ENCODE assay signal across 11 mouse cellular contexts in genomic region chr17:52602781-52603170, GRCm38 (mm10). TPM values are rescaled to one million over a fixed set of nuclear protein-coding genes. Genes with fewer than 3 reads are reported as not detected.
DNase-seq lines count a peak whose midpoint lies in the region; ATAC-seq and TF ChIP-seq lines count a peak whose summit lies in the region.
"Had no signal": no experiment of that assay in that cellular context is flagged by ENCODE, and none has a peak within 500 bp of the region (broad histone marks: within the 10 kb centered on the region; RNA-seq: fewer than 3 reads in every experiment).

No protein-coding gene starts in this region.

- WGBS in kidney, embryonic 14.5 days: under 1% methylated on average over 14 of the region's 14 CpGs
- WGBS in embryonic facial prominence, embryonic 14.5 days: 2% methylated on average over 14 of the region's 14 CpGs
- WGBS in hindbrain, postnatal 0 days: under 1% methylated on average over 14 of the region's 14 CpGs
- 2% methylated on average over 14 of the region's 14 CpGs for whole genome bisulfite sequencing in neural tube, embryonic 14.5 days

- no peak for ATAC-seq in kidney, embryonic 14.5 days (ENCODE audit: low FRiP score, low TSS enrichment)
- no peak for ATAC-seq in embryonic facial prominence, embryonic 14.5 days (ENCODE audit: low read depth)
- no peak for ATAC-seq in hindbrain, postnatal 0 days
- ATAC-seq in neural tube, embryonic 14.5 days (ENCODE audit: low read depth): no peak
- ATAC-seq in erythroblast, adult 5-6 weeks (replicated peaks; ENCODE audit: low FRiP score, poor library complexity, severe bottlenecking): no peak

- no peak for TF ChIP-seq CTCF in hindbrain, postnatal 0 days (IDR thresholded peaks at IDR 0.05; ENCODE audit: low read depth)

- H3K4me3 ChIP-seq in kidney, embryonic 14.5 days (ENCODE audit: low read length): peak overlapping the region; percentile 44
- H3K4me3 ChIP-seq in embryonic facial prominence, embryonic 14.5 days (ENCODE audit: low read depth, low read length): peak overlapping the region; percentile 39; the same call in 1 of the 2 replicates
- peak overlapping the region; percentile 69 for H3K4me3 ChIP-seq in hindbrain, postnatal 0 days (ENCODE audit: low read length)
- H3K4me3 ChIP-seq in neural tube, embryonic 14.5 days (ENCODE audit: low read depth, low read length): peak overlapping the region; percentile 66

- DNase-seq in kidney, postnatal 36 days: no peak
- DNase-seq in embryonic facial prominence, embryonic 14.5 days (ENCODE audit: low spot score): no peak
- DNase-seq in hindbrain, postnatal 0 days (ENCODE audit: low spot score): no peak
- no peak for DNase-seq in right cerebral cortex, postnatal 4 days
- no peak for DNase-seq in testis, postnatal 10 days (ENCODE audit: low spot score)
- DNase-seq: adrenal gland, postnatal 25 days had no signal

- no peaks in the 10 kb centered on the region for H3K9me3 ChIP-seq in kidney, embryonic 14.5 days (ENCODE audit: control insufficient read depth, low read length)
- no peaks in the 10 kb centered on the region for H3K9me3 ChIP-seq in embryonic facial prominence, embryonic 14.5 days (ENCODE audit: control insufficient read depth, low read length)
- no peaks in the 10 kb centered on the region for H3K9me3 ChIP-seq in hindbrain, postnatal 0 days (ENCODE audit: low read length)
- no peaks in the 10 kb centered on the region for H3K9me3 ChIP-seq in neural tube, embryonic 14.5 days (ENCODE audit: control insufficient read depth, low read length)

- H3K4me1 ChIP-seq in kidney, embryonic 14.5 days (ENCODE audit: control insufficient read depth, insufficient read depth, low read length): no peaks in the 10 kb centered on the region
- 0 out of 2 replicates have a peak, but pooled peaks cover 3% of the 10 kb centered on the region for H3K4me1 ChIP-seq in embryonic facial prominence, embryonic 14.5 days (ENCODE audit: control insufficient read depth, insufficient read depth, low read length)
- H3K4me1 ChIP-seq in hindbrain, postnatal 0 days (ENCODE audit: insufficient read depth, low read length): no peaks in the 10 kb centered on the region; the same call in 1 of the 2 replicates
- H3K4me1 ChIP-seq in neural tube, embryonic 14.5 days (ENCODE audit: control insufficient read depth, insufficient read depth, low read length): no peaks in the 10 kb centered on the region

- H3K9ac ChIP-seq in kidney, embryonic 14.5 days (ENCODE audit: low read depth, low read length): no peak overlapping the region
- peak overlapping the region; percentile 45; the same call in 1 of the 2 replicates for H3K9ac ChIP-seq in embryonic facial prominence, embryonic 14.5 days (ENCODE audit: low read depth, low read length)
- H3K9ac ChIP-seq in hindbrain, postnatal 0 days (replicated peaks; ENCODE audit: low read length): peak overlapping the region; percentile 76
- H3K9ac ChIP-seq in neural tube, embryonic 14.5 days (replicated peaks; ENCODE audit: low read depth, low read length): peak overlapping the region; percentile 95

- H3K36me3 ChIP-seq in kidney, embryonic 14.5 days (ENCODE audit: control insufficient read depth, insufficient read depth, low read length): no peaks in the 10 kb centered on the region
- no peaks in the 10 kb centered on the region for H3K36me3 ChIP-seq in embryonic facial prominence, embryonic 14.5 days (ENCODE audit: control insufficient read depth, insufficient read depth, low read length)
- no peaks in the 10 kb centered on the region for H3K36me3 ChIP-seq in hindbrain, postnatal 0 days (ENCODE audit: insufficient read depth, low read length)
- H3K36me3 ChIP-seq in neural tube, embryonic 14.5 days (ENCODE audit: control insufficient read depth, insufficient read depth, low read length): no peaks in the 10 kb centered on the region

- H3K4me2 ChIP-seq in kidney, embryonic 14.5 days (replicated peaks; ENCODE audit: low read depth, low read length): peak overlapping the region; percentile 70
- peak overlapping the region; percentile 60 for H3K4me2 ChIP-seq in embryonic facial prominence, embryonic 14.5 days (ENCODE audit: low read depth, low read length)
- peak overlapping the region; percentile 96 for H3K4me2 ChIP-seq in hindbrain, postnatal 0 days (ENCODE audit: low read depth, low read length)
- peak overlapping the region; percentile 96 for H3K4me2 ChIP-seq in neural tube, embryonic 14.5 days (ENCODE audit: low read depth, low read length)

- no peak overlapping the region for H3K27ac ChIP-seq in kidney, embryonic 14.5 days (ENCODE audit: low read depth, low read length)
- H3K27ac ChIP-seq in embryonic facial prominence, embryonic 14.5 days (replicated peaks; ENCODE audit: low read depth, low read length): no peak overlapping the region
- peak overlapping the region; percentile 80; the same call in 1 of the 2 replicates for H3K27ac ChIP-seq in hindbrain, postnatal 0 days
- H3K27ac ChIP-seq in neural tube, embryonic 14.5 days (ENCODE audit: low read depth, low read length): peak overlapping the region; percentile 91
- H3K27ac ChIP-seq: macrophage had no signal

- peaks cover 25% of the 10 kb centered on the region for H3K27me3 ChIP-seq in kidney, embryonic 14.5 days (ENCODE audit: control insufficient read depth, insufficient read depth, low read length)
- H3K27me3 ChIP-seq in embryonic facial prominence, embryonic 14.5 days (replicated peaks; ENCODE audit: control insufficient read depth, insufficient read depth, low read length): peaks cover 38% of the 10 kb centered on the region
- no peaks in the 10 kb centered on the region for H3K27me3 ChIP-seq in hindbrain, postnatal 0 days (ENCODE audit: insufficient read depth, low read length)
- no peaks in the 10 kb centered on the region for H3K27me3 ChIP-seq in neural tube, embryonic 14.5 days (ENCODE audit: control insufficient read depth, insufficient read depth, low read length)

RNA-seq across cellular contexts. Expression of gene Kcnh8, which starts 0.3 kb away (rescaled TPM):
- 0.66 and 0.76 TPM in 2 replicates for polyA plus RNA-seq in kidney, embryonic 14.5 days (2014; fragmentation: Nextera tagmentation; extraction: Ambion mirVana)
- polyA plus RNA-seq in embryonic facial prominence, embryonic 14.5 days (2014; fragmentation: Nextera tagmentation; extraction: Ambion mirVana): 0.75 and 0.83 TPM in 2 replicates
- total RNA-seq in hindbrain, postnatal 0 days (2014; rRNA removed): 3.5 and 6.1 TPM in 2 replicates
- 2.6 and 2.8 TPM in 2 replicates for polyA plus RNA-seq in hindbrain, postnatal 0 days (2015; fragmentation: Nextera tagmentation; extraction: Ambion mirVana)
- polyA plus RNA-seq in neural tube, embryonic 14.5 days (2014; fragmentation: Nextera tagmentation; extraction: Ambion mirVana): 5.5 and 6.4 TPM in 2 replicates
- not detected in 2 replicates for total RNA-seq in erythroblast, adult 5-6 weeks (2015; ENCODE audit: low replicate concordance)
- not detected in 2 replicates for total RNA-seq in erythroblast, adult 5-6 weeks (2017; ENCODE audit: low replicate concordance)
- polyA plus RNA-seq: heart, postnatal 0 days; macrophage had no signal

Comparison
In these comparisons a context has a peak if more than half of its experiments do, and no peak if none do; other contexts are left out.
1. H3K27ac ChIP-seq: peak in hindbrain, postnatal 0 days (single experiment) and neural tube, embryonic 14.5 days (single experiment); none in kidney, embryonic 14.5 days (single experiment) and embryonic facial prominence, embryonic 14.5 days (single experiment).
2. Peak in every context shown above with its lines, with median percentiles within 50 percentile points of each other: H3K4me2 ChIP-seq and H3K4me3 ChIP-seq.